Mouse (Mus musculus) intestine, embryonic 15.5 days (tissue): ENCODE data around the gene Chrna9. TPM values are rescaled to one million over a fixed set of nuclear protein-coding genes. Genes with fewer than 3 reads are reported as not detected.

Experiments
- ATAC-seq: fragments of 200-750 bp; cut with Nextera tagmentation; 2 replicates; pipeline ENCODE4 v1.8.0; 2017; ENCODE audit warnings: moderate TSS enrichment, moderate library complexity
- H3K27ac ChIP-seq: fragments of 300-500 bp; sonication (generic); 2 replicates; pipeline ENCODE4 v1.5.1; 2015; ENCODE audit warnings: mild to moderate bottlenecking, inconsistent platforms
- H3K27me3 ChIP-seq: fragments of 300-500 bp; sonication (generic); replicated peaks from 2 replicates; pipeline ENCODE4 v1.6.1; 2015; ENCODE audit warnings: inconsistent platforms
- H3K36me3 ChIP-seq: fragments of 300-500 bp; sonication (generic); 2 replicates; pipeline ENCODE4 v1.6.1; 2015; ENCODE audit warnings: inconsistent platforms
- H3K4me1 ChIP-seq: fragments of 300-500 bp; sonication (generic); replicated peaks from 2 replicates; pipeline ENCODE4 v1.6.1; 2015; ENCODE audit warnings: inconsistent platforms
- H3K4me2 ChIP-seq: fragments of 300-500 bp; sonication (generic); replicated peaks from 2 replicates; pipeline ENCODE4 v1.6.1; 2015; ENCODE audit warnings: mild to moderate bottlenecking, inconsistent platforms
- H3K4me3 ChIP-seq: fragments of 300-500 bp; sonication (generic); replicated peaks from 2 replicates; pipeline ENCODE4 v1.5.1; 2015; ENCODE audit warnings: inconsistent platforms
- H3K9ac ChIP-seq: fragments of 300-500 bp; sonication (generic); 2 replicates; pipeline ENCODE4 v1.6.1; 2015; ENCODE audit warnings: inconsistent platforms
- H3K9me3 ChIP-seq: fragments of 300-500 bp; sonication (generic); 2 replicates; pipeline ENCODE4 v1.6.1; 2016; ENCODE audit warnings: inconsistent platforms
- WGBS: fragments of 180-500 bp; shearing (Covaris S2); methylation state at CpG from one replicate; pipeline ENCODE4 v1.1.7; 2015; 5-methylcytosine and 5-hydroxymethylcytosine counted together
- polyA plus RNA-seq: library from polyadenylated mRNA; unstranded; fragments of >200 nt; fragmentation: Nextera tagmentation; extraction: Ambion mirVana; gene quantifications from 2 replicates; pipeline ENCODE4 v1.2.1, GENCODE M21; 2015

Chrna9 gene
- not detected in 2 replicates for polyA plus RNA-seq

GRCm38 (mm10) chr5:65934783-65935182 is at the start of gene Chrna9:
Gene Chrna9 (plus strand): TSS chr5:65934921.
- ATAC-seq = no peak
- 85% methylated on average over 5 of the region's 5 CpGs for whole genome bisulfite sequencing

GRCm38 (mm10) chr5:65885699-65886443 is 48.9 kb upstream of the Chrna9 start:
- Histone ChIP-seq H3K27me3 (no peaks in the 10 kb centered on the region), H3K9me3 (no peaks in the 10 kb centered on the region), H3K27ac (no peak overlapping the region), H3K4me1 (no peaks in the 10 kb centered on the region), H3K36me3 (no peaks in the 10 kb centered on the region), H3K4me3 (no peak overlapping the region), H3K4me2 (no peak overlapping the region), H3K9ac (no peak overlapping the region)
- ATAC-seq = no peak
- 89% methylated on average over 15 of the region's 15 CpGs for WGBS

More at GRCm38 (mm10) chr5:65934783-65935182, at the start of gene Chrna9:
- no peak within 1 kb of the TSS for H3K9ac ChIP-seq
- H3K4me1 ChIP-seq = no peaks in the 10 kb centered on the region
- no peaks in the 10 kb centered on the region for H3K27me3 ChIP-seq
- no peaks in the 10 kb centered on the region for H3K9me3 ChIP-seq
- no peak within 1 kb of the TSS for H3K27ac ChIP-seq
- H3K4me2 ChIP-seq = no peak within 1 kb of the TSS
- no peak within 1 kb of the TSS for H3K4me3 ChIP-seq
- no peaks in the 10 kb centered on the region for H3K36me3 ChIP-seq

- WGBS = 87% methylated on average over 5 of the region's 5 CpGs
- no peak for ATAC-seq
- Histone ChIP-seq H3K4me3 (no peak overlapping the region), H3K4me1 (no peaks in the 10 kb centered on the region), H3K9ac (no peak overlapping the region), H3K27ac (0 out of 2 replicates have a peak overlapping the region, but pooled peaks have one; percentile 1), H3K27me3 (no peaks in the 10 kb centered on the region), H3K9me3 (no peaks in the 10 kb centered on the region), H3K4me2 (no peak overlapping the region), H3K36me3 (no peaks in the 10 kb centered on the region)
Observed at GRCm38 (mm10) chr5:65888102-65888501, 46.6 kb upstream of the Chrna9 start.

- H3K27me3 ChIP-seq = no peaks in the 10 kb centered on the region
- H3K27ac ChIP-seq = no peak overlapping the region
- no peaks in the 10 kb centered on the region for H3K9me3 ChIP-seq
- ATAC-seq = peak; percentile 80
- H3K36me3 ChIP-seq = no peaks in the 10 kb centered on the region
- no peak overlapping the region for H3K4me2 ChIP-seq
- no peak overlapping the region for H3K4me3 ChIP-seq
- H3K4me1 ChIP-seq = no peaks in the 10 kb centered on the region
- no peak overlapping the region for H3K9ac ChIP-seq
- WGBS = 58% methylated on average over 5 of the region's 5 CpGs
Observed at GRCm38 (mm10) chr5:65888998-65889397, 45.7 kb upstream of the Chrna9 start.

- Histone ChIP-seq H3K27ac (no peak overlapping the region), H3K9ac (no peak overlapping the region), H3K4me3 (no peak overlapping the region), H3K27me3 (no peaks in the 10 kb centered on the region), H3K36me3 (no peaks in the 10 kb centered on the region), H3K9me3 (no peaks in the 10 kb centered on the region), H3K4me1 (no peaks in the 10 kb centered on the region), H3K4me2 (no peak overlapping the region)
- no peak for ATAC-seq
- WGBS = 91% methylated on average over 14 of the region's 14 CpGs
Observed at GRCm38 (mm10) chr5:65891251-65891826, 43.4 kb upstream of the Chrna9 start.

- Histone ChIP-seq H3K36me3 (no peaks in the 10 kb centered on the region), H3K27ac (no peak overlapping the region), H3K4me2 (no peak overlapping the region), H3K9ac (no peak overlapping the region), H3K27me3 (no peaks in the 10 kb centered on the region), H3K4me1 (no peaks in the 10 kb centered on the region), H3K4me3 (no peak overlapping the region), H3K9me3 (no peaks in the 10 kb centered on the region)
- ATAC-seq = no peak
- WGBS = 77% methylated on average over 6 of the region's 6 CpGs
Observed at GRCm38 (mm10) chr5:65895121-65895692, 39.5 kb upstream of the Chrna9 start.

- no peaks in the 10 kb centered on the region for H3K9me3 ChIP-seq
- no peaks in the 10 kb centered on the region for H3K27me3 ChIP-seq
- ATAC-seq = no peak
- no peak overlapping the region for H3K4me3 ChIP-seq
- no peaks in the 10 kb centered on the region for H3K36me3 ChIP-seq
- 0 out of 2 replicates have a peak, but pooled peaks cover under 1% of the 10 kb centered on the region for H3K4me1 ChIP-seq
- WGBS = 83% methylated on average over 7 of the region's 7 CpGs
- H3K27ac ChIP-seq = no peak overlapping the region
- H3K4me2 ChIP-seq = no peak overlapping the region
- H3K9ac ChIP-seq = no peak overlapping the region
Observed at GRCm38 (mm10) chr5:65895764-65896163, 39.0 kb upstream of the Chrna9 start.

- Histone ChIP-seq H3K9ac (no peak overlapping the region), H3K4me3 (no peak overlapping the region), H3K4me2 (no peak overlapping the region), H3K27me3 (no peaks in the 10 kb centered on the region), H3K27ac (no peak overlapping the region), H3K36me3 (no peaks in the 10 kb centered on the region), H3K9me3 (no peaks in the 10 kb centered on the region), H3K4me1 (0 out of 2 replicates have a peak, but pooled peaks cover 2% of the 10 kb centered on the region)
- 83% methylated on average over 2 of the region's 2 CpGs for WGBS
- ATAC-seq = no peak
Observed at GRCm38 (mm10) chr5:65897731-65898130, 37.0 kb upstream of the Chrna9 start.

- no peak overlapping the region for H3K4me2 ChIP-seq
- no peak for ATAC-seq
- H3K4me3 ChIP-seq = no peak overlapping the region
- no peaks in the 10 kb centered on the region for H3K27me3 ChIP-seq
- 75% methylated on average over 3 of the region's 3 CpGs for WGBS
- H3K27ac ChIP-seq = no peak overlapping the region
- H3K9me3 ChIP-seq = no peaks in the 10 kb centered on the region
- 0 out of 2 replicates have a peak, but pooled peaks cover 2% of the 10 kb centered on the region for H3K4me1 ChIP-seq
- H3K36me3 ChIP-seq = no peaks in the 10 kb centered on the region
- no peak overlapping the region for H3K9ac ChIP-seq
Observed at GRCm38 (mm10) chr5:65898683-65899082, 36.0 kb upstream of the Chrna9 start.

- H3K4me3 ChIP-seq = no peak overlapping the region
- H3K36me3 ChIP-seq = no peaks in the 10 kb centered on the region
- H3K4me1 ChIP-seq = 0 out of 2 replicates have a peak, but pooled peaks cover 2% of the 10 kb centered on the region
- no peaks in the 10 kb centered on the region for H3K27me3 ChIP-seq
- H3K4me2 ChIP-seq = no peak overlapping the region
- no peak overlapping the region for H3K27ac ChIP-seq
- peaks cover 3% of the 10 kb centered on the region; the same call in 1 of the 2 replicates for H3K9me3 ChIP-seq
- WGBS = 89% methylated on average over 6 of the region's 6 CpGs
- H3K9ac ChIP-seq = no peak overlapping the region
- ATAC-seq = no peak
Observed at GRCm38 (mm10) chr5:65900113-65900512, 34.6 kb upstream of the Chrna9 start.

- Histone ChIP-seq H3K4me1 (0 out of 2 replicates have a peak, but pooled peaks cover 2% of the 10 kb centered on the region), H3K27me3 (no peaks in the 10 kb centered on the region), H3K9me3 (peaks cover 3% of the 10 kb centered on the region; the same call in 1 of the 2 replicates), H3K36me3 (no peaks in the 10 kb centered on the region), H3K27ac (no peak overlapping the region), H3K4me3 (no peak overlapping the region), H3K9ac (no peak overlapping the region), H3K4me2 (no peak overlapping the region)
- ATAC-seq = no peak
- WGBS = 56% methylated on average over 7 of the region's 7 CpGs
Observed at GRCm38 (mm10) chr5:65900862-65901265, 33.9 kb upstream of the Chrna9 start.

GRCm38 (mm10) chr5:65901868-65902418 is 32.8 kb upstream of the Chrna9 start:
- Histone ChIP-seq H3K36me3 (no peaks in the 10 kb centered on the region), H3K4me1 (0 out of 2 replicates have a peak, but pooled peaks cover 2% of the 10 kb centered on the region), H3K4me2 (no peak overlapping the region), H3K27me3 (no peaks in the 10 kb centered on the region), H3K9ac (no peak overlapping the region), H3K9me3 (peaks cover 3% of the 10 kb centered on the region; the same call in 1 of the 2 replicates), H3K4me3 (no peak overlapping the region), H3K27ac (no peak overlapping the region)
- ATAC-seq = no peak
- 87% methylated on average over 10 of the region's 10 CpGs for WGBS
